Mouse (Mus musculus) c-Kit-positive CD71-positive TER-119-negative erythroid progenitor cells, embryonic 14.5 days (primary cell): ENCODE results near the gene Jmjd4.

Experiments used
- DNase-seq: peaks from one replicate; pipeline ENCODE4 v3.0.0-alpha.2; 2013; ENCODE audit warnings: low read depth

Jmjd4 gene

GRCm38 (mm10) chr11:59449741-59450229 is at the start of gene Jmjd4:
Jmjd4 (plus strand) TSS chr11:59450045.
- DNase-seq: peak; percentile 68

GRCm38 (mm10) chr11:59400876-59401275 is 49.0 kb upstream of the Jmjd4 start:
- DNase-seq: no peak

GRCm38 (mm10) chr11:59405761-59406160 is 44.1 kb upstream of the Jmjd4 start:
- DNase-seq: no peak

GRCm38 (mm10) chr11:59410851-59411250 is 39.0 kb upstream of the Jmjd4 start:
- no peak for DNase-seq

GRCm38 (mm10) chr11:59412058-59412457 is 37.8 kb upstream of the Jmjd4 start:
- DNase-seq: no peak

- no peak for DNase-seq
These were observed 36.6 kb upstream of the Jmjd4 start for GRCm38 (mm10) chr11:59412999-59413863.

GRCm38 (mm10) chr11:59418708-59419107 is 31.1 kb upstream of the Jmjd4 start:
- DNase-seq: no peak

- no peak for DNase-seq
These were observed 28.4 kb upstream of the Jmjd4 start for GRCm38 (mm10) chr11:59421436-59421835.

- no peak for DNase-seq
These were observed 27.9 kb upstream of the Jmjd4 start for GRCm38 (mm10) chr11:59421967-59422366.

- no peak for DNase-seq
These were observed 26.7 kb upstream of the Jmjd4 start for GRCm38 (mm10) chr11:59423010-59423588.

GRCm38 (mm10) chr11:59425671-59426101 is 24.2 kb upstream of the Jmjd4 start:
- DNase-seq: no peak

GRCm38 (mm10) chr11:59428057-59428660 is 21.7 kb upstream of the Jmjd4 start:
- no peak for DNase-seq

- DNase-seq: no peak
These were observed 19.9 kb upstream of the Jmjd4 start for GRCm38 (mm10) chr11:59429959-59430358.

- DNase-seq: no peak
These were observed 17.6 kb upstream of the Jmjd4 start for GRCm38 (mm10) chr11:59432261-59432660.

- DNase-seq: no peak
These were observed 11.9 kb upstream of the Jmjd4 start for GRCm38 (mm10) chr11:59437954-59438353.

- DNase-seq: no peak
These were observed 6.7 kb upstream of the Jmjd4 start for GRCm38 (mm10) chr11:59443102-59443501.

GRCm38 (mm10) chr11:59450230-59450771 is 456 bp downstream of the Jmjd4 start:
- no peak for DNase-seq

GRCm38 (mm10) chr11:59451086-59451485 is 1.2 kb downstream of the Jmjd4 start, which contains the start of gene Snap47:
Snap47 (minus strand) TSS chr11:59451186.
- DNase-seq: no peak

GRCm38 (mm10) chr11:59456346-59456745 is 6.5 kb downstream of the Jmjd4 start:
- DNase-seq: no peak

- DNase-seq: no peak
These were observed 7.0 kb downstream of the Jmjd4 start for GRCm38 (mm10) chr11:59456891-59457290.

- no peak for DNase-seq
These were observed 9.1 kb downstream of the Jmjd4 start for GRCm38 (mm10) chr11:59458973-59459372.

GRCm38 (mm10) chr11:59460459-59460858 is 10.6 kb downstream of the Jmjd4 start:
- no peak for DNase-seq
